Mouse (Mus musculus): ENCODE measurements around the gene Nt5dc3. TPM values are rescaled to one million over a fixed set of nuclear protein-coding genes. Genes with fewer than 3 reads are reported as not detected.

The Nt5dc3 gene
- total RNA-seq, 2 experiments from 2014 or later, result 35.7 to 60.4 TPM

GRCm38 (mm10) chr10:86880071-86880806 is 101.4 kb downstream of the Nt5dc3 start:
- DNase-seq, result peak; percentile 52 to 59

DNA sequence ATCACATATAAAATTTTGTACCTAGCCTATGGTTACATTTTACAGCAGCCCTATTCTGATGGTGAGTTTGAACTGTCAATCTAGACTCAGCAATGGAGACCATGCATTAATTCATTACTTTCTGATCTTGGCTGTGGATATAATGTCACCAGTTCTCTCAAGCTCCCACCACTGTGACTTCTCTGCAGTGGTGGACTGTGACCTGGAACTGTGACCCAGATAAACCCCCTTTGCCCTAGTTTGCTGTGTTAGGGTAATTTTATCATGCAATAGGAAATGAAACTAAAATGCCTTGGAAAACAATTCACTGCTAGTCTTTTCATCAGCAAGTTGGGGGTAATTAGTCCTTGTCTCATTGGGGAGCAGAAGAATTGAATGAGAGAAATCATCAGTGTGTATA is 102.6 kb downstream of the Nt5dc3 start:
- no peak for DNase-seq

DNA sequence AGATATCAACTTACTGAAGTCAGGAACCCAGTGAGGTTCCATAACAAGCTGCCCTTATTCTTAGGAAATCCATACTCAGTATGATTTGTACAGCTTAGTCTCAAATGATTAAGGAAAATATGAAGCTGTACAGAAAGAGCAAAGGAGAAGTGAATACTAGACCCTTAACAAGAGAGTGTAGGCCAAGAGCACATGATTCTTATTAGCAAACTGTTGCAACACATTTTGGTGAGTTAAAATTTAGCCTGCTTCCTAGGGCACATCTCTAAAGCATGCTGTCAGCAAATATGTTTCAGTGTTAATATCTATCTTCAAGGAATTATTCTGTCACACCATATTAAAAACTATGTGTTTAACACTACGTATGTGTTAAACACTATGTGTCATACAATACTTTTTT is 107.6 kb downstream of the Nt5dc3 start:
- DNase-seq, result no peak

Other genes starting within 250 kb of the Nt5dc3 start
- 100 to 1,000 TPM; 685 to 750 TPM for gene Hsp90b1, start 73.5 kb upstream of the Nt5dc3 start, total RNA-seq (2021)
- 1 to 10 TPM; 1.7 to 2.1 TPM for gene Ttc41, start 73.2 kb upstream of the Nt5dc3 start, total RNA-seq (2021)
- gene Gm49358, start 15.0 kb upstream of the Nt5dc3 start, total RNA-seq (2021), result 10 to 100 TPM; 10.7 to 17.5 TPM
- gene Stab2, start 229.0 kb downstream of the Nt5dc3 start, total RNA-seq (2021), result under 1 TPM; 0.17 to 0.40 TPM

All from adrenal gland, postnatal 36 days (tissue).